Mouse (Mus musculus) cerebellum, postnatal 14 days (tissue): ENCODE measurements around the gene Rps29.

Experiments used
- DNase-seq, 2 experiments: peaks; one replicate each; pipeline ENCODE4 v3.0.0; 2021; ENCODE audit warnings: mixed read lengths in 2 of 2

Gene Rps29

DNA sequence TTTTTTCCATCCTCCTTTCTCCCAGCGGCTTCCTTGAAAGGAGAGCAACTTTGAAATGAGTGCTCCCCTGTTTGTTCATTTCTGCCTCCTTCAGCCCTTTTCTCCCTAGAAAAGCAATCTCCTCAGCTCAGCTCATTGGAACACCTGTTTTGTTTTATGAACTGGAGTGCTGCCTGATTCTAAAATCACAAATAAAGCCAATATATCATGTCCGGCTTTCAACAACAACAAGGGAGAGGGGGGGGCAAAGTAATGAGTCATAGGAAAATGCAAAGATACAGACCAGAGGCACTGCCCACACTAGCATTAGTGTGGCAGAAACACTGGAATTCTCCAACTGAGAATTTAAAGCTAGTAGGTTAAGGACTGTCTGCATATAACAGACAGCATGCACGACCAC, 31.4 kb downstream of the Rps29 start:
- no peak for DNase-seq

DNA sequence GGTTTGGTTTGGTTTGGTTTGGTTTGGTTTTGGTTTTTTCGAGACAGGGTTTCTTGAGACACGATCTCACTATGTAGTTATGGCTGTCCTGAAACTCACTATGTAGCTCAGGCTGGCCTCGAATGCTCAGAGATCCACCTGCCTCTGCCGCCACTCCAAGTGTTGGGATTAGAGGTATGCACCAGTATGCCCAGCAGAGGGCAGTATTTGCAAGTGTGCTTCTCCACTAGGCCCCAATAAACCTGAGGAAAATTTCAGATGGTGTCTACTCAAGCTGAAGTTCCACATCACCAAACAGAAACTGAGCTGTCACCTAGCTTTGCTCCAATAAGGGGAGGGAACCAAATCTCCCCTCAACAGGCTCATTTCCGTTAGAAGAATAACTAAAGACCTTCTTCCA, 31.8 kb downstream of the Rps29 start:
- peak in 1 of 2 experiments; percentile 4 for DNase-seq

DNA sequence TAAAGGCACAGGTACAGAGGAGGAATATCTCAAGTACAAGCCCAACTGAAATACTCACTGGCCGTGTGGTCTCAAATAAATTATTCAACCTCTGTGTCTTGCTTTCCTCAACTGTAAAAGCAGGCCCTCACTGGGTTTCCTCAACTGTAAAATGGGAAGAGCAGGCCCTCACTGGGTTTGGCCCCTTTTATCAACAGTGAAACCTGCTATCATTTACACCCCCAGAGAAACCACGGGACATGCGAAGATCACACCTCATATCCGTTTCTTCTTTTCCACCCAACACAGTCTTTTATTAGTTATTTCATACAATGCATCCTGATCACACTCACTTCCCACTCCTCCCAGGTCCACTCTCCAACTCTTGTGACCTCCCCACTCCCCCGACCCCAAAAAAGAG, 33.9 kb downstream of the Rps29 start:
- DNase-seq = no peak

DNA sequence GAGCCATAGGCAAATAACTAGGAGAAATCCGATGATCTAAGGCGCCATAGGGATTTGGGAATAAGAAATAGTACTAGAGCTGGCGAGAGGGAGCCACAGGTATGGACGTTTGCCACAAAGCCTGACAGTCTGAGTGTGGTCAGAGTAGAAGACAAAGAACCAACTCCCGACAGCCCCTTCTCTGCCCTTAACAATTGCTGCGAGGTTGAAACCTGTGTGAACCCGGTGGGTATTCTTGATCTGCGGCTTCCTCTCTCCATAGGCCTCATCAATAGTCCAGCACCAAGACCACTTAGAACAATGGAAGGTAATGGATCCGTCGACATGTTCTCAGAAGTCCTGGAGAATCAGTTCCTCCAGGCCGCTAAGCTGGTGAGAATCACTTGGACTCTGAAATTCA, 36.2 kb downstream of the Rps29 start:
- DNase-seq = no peak

DNA sequence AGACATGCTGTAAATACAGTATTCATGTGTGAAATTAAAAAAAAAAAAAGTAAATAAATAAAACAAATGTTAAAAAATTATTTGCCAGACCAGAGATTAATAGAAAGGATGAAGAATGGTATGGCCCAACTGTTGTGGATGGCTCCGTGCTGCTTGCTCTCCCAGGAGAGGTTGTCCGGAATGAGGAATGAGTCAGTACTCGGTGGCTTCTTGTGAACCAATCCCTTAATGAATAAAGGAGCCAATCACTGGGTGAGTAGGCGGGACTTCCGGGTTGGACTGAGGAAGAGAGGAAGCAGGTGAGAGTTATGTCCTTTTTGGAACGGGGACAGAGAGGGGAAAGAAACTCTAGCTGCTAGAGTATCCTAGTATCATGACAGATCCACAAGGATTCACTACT, 39.1 kb downstream of the Rps29 start:
- no peak for DNase-seq
